In genomic region chr14:33331627-33332026, GRCm38 (mm10) we compare ENCODE assay signal across 14 mouse cellular contexts.
"Had no signal": no experiment of that assay in that cellular context is flagged by ENCODE, and none has a peak within 500 bp of the region (broad histone marks: within the 10 kb centered on the region; RNA-seq: fewer than 3 reads in every experiment).

No protein-coding gene starts in this region.

- H3K27ac ChIP-seq: kidney, postnatal 0 days; liver, embryonic 15.5 days; midbrain, embryonic 10.5 days; neural tube, embryonic 15.5 days had no signal

- H3K27me3 ChIP-seq: liver, embryonic 15.5 days had no signal

- DNase-seq: kidney, adult 11 months; kidney, adult 9 months; kidney, postnatal 36 days; left cerebral cortex, postnatal 4 days; lung, adult 2 months; midbrain, embryonic 14.5 days; right cerebral cortex, adult 18-20 months; right cerebral cortex, postnatal 25 days; thymus, postnatal 36 days had no signal

- H3K9me3 ChIP-seq: liver, embryonic 15.5 days; midbrain, embryonic 10.5 days; neural tube, embryonic 15.5 days had no signal

- H3K4me2 ChIP-seq: liver, embryonic 15.5 days; neural tube, embryonic 15.5 days had no signal

- H3K36me3 ChIP-seq: liver, embryonic 15.5 days; midbrain, embryonic 10.5 days; neural tube, embryonic 15.5 days had no signal

- H3K4me3 ChIP-seq: liver, embryonic 15.5 days; midbrain, embryonic 10.5 days; myocyte; neural tube, embryonic 15.5 days had no signal

- H3K4me1 ChIP-seq: liver, embryonic 15.5 days had no signal

- H3K9ac ChIP-seq: liver, embryonic 15.5 days; neural tube, embryonic 15.5 days had no signal
